Mouse (Mus musculus) left cerebral cortex, postnatal 4 days (tissue): ENCODE results near the gene Fbxo44. TPM values are rescaled to one million over a fixed set of nuclear protein-coding genes. Genes with fewer than 3 reads are reported as not detected.

Experiments
- DNase-seq: peaks from one replicate; pipeline ENCODE4 v3.0.0-alpha.2; 2022
- intact Hi-C: fragments of 180-260 bp; cut with DNase I; formaldehyde crosslinking; loops from one replicate; pipeline ENCODE4 v1.15.1; 2025
- microRNA-seq: library from miRNA; unstranded; fragments of <30 nt; microRNA quantifications from one replicate; pipeline ENCODE4 v1.2.0, GENCODE M21; 2022
- total RNA-seq, 2 experiments: library from RNA; stranded (reverse); gene quantifications; 2 replicates each; pipeline ENCODE4 v1.2.3; 2021

Fbxo44 gene
- total RNA-seq, 2 experiments from 2014 or later: 56.2 to 66.9 TPM

DNA sequence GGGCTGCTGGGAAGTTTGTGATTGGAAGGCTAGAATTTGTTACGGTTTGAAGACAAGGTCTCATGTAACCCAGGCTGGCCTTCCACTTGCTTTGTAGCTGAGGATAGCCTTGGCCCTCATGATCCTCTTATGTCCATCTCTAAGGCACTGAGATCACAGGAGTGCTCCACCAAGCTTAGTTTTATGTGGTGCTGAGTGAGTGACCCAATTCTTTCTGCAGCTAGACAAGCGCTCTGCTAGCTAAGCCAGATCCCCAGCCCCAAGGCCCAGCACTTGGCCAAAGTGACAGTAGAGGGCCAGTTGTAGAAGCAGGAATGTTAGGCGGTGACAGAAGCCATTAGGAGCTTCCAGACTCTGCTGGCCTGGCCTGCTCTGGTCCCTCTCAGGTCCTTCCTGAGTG lies 56.1 kb downstream of the Fbxo44 start:
- intact Hi-C loops: no loop called here
- DNase-seq: no peak

Small RNA genes lying within 50 kb of the gene (microRNA-seq; reads per million reads assigned to microRNA genes)
- not detected for gene Mir7022

Other genes starting within 250 kb of the Fbxo44 start
- 10 to 100 TPM; 15.2 to 16.0 TPM for gene Plod1, start 223.7 kb downstream of the Fbxo44 start, total RNA-seq
- gene 2510039O18Rik, start 219.6 kb downstream of the Fbxo44 start, total RNA-seq: 10 to 100 TPM; 31.0 to 31.7 TPM
- gene Nppb, start 174.7 kb downstream of the Fbxo44 start, total RNA-seq: not detected
- under 1 TPM; 0.42 to 0.62 TPM for gene Nppa, start 159.8 kb downstream of the Fbxo44 start, total RNA-seq
- 10 to 100 TPM; 86.1 to 86.6 TPM for gene Clcn6, start 121.7 kb downstream of the Fbxo44 start, total RNA-seq
- gene Mthfr, start 121.4 kb downstream of the Fbxo44 start, total RNA-seq: 10 to 100 TPM; 17.5 to 18.4 TPM
- 1 to 10 TPM; 4.2 to 4.6 TPM for gene Agtrap, start 72.5 kb downstream of the Fbxo44 start, total RNA-seq
- gene Mad2l2, start 30.1 kb downstream of the Fbxo44 start, total RNA-seq: 10 to 100 TPM; 53.0 to 55.4 TPM
- gene Draxin, start 29.8 kb downstream of the Fbxo44 start, total RNA-seq: 10 to 100 TPM; 41.9 to 46.4 TPM
- 10 to 100 TPM; 21.2 to 21.8 TPM for gene Fbxo6, start 8.3 kb downstream of the Fbxo44 start, total RNA-seq
- gene Fbxo2, start 139 bp upstream of the Fbxo44 start, total RNA-seq: 10 to 100 TPM; 10.7 to 13.4 TPM
- 10 to 100 TPM; 12.9 to 18.3 TPM for gene Disp3, start 127.5 kb upstream of the Fbxo44 start, total RNA-seq